Mouse (Mus musculus): ENCODE results near the gene Sec14l1. TPM values are rescaled to one million over a fixed set of nuclear protein-coding genes. Genes with fewer than 3 reads are reported as not detected.

Gene Sec14l1
- total and polyA plus RNA-seq, 3 experiments: 76.1 to 95.5 (median 82.8) TPM

DNA sequence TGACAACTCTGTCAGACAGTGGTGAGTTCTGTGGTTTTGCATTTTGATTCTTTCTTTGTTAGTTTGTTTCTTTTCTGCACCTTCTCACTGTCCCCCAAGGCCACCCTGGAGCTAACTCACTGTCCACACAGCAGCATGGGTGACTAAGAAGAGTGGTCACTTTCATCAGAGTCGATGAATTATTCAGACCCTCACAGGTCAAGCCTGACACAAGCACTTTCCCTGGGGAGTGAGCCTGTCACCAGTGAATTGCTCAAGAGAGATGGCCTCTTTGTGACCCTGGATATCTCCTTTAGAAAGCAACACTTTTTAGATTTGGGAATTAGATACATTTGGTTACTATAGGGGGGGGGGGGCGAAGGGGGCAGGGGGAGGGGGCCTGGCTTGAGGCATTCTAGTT lies 15.6 kb upstream of the Sec14l1 start:
- Histone ChIP-seq H3K4me3 (ENCODE audit: low read depth, low read length) (no peak overlapping the region), H3K36me3 (replicated peaks) (no peaks in the 10 kb centered on the region), H3K4me1 (ENCODE audit: insufficient read depth, low read depth, low read length) (peaks cover 19% of the 10 kb centered on the region), H3K9me3 (replicated peaks) (no peaks in the 10 kb centered on the region), H3K27me3 (ENCODE audit: insufficient read depth, low read length) (peaks cover 69% of the 10 kb centered on the region)
- DNase-seq (ENCODE audit: low spot score) (no peak), ATAC-seq (ENCODE audit: extremely low read depth, insufficient number of reproducible peaks, low FRiP score, poor library complexity, severe bottlenecking) (no peak)
- TF ChIP-seq CTCF (IDR thresholded peaks at IDR 0.05; ENCODE audit: low read depth, low read length): no peak
- no peak for TF ChIP-seq GATA2 (IDR thresholded peaks at IDR 0.05; ENCODE audit: borderline replicate concordance, low read depth, low read length)

DNA sequence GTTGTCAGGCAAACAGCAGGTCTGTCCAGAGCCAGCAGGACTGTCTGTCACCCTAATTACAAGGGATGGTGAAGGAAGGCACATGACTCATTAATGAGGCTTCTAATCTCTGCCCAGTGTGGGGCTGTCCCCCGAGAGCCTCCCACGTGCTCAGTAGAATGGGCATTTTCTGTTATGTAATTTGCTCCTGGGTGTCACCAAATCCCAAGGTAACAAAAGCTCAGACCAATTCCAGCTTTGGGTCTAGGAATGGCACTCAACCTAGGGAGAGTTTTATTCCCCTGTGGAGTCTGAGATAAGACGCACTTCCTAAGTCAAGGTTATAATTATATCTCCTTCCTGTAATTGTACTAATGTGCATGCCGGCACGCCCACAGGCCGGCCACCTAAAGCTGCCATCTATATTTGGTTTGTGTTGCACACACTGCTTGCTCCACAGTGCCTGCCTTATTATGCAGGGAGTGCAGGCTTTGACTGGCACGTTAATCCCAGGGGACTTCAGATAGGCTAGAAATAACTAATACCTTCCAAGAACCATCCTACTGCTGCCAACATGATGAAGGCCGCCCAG lies 13.5 kb upstream of the Sec14l1 start:
- Histone ChIP-seq H3K4me3 (ENCODE audit: low read depth, low read length) (no peak overlapping the region), H3K9me3 (replicated peaks) (no peaks in the 10 kb centered on the region), H3K36me3 (replicated peaks) (no peaks in the 10 kb centered on the region), H3K27me3 (ENCODE audit: insufficient read depth, low read length) (peaks cover 57% of the 10 kb centered on the region), H3K4me1 (ENCODE audit: insufficient read depth, low read depth, low read length) (peaks cover 27% of the 10 kb centered on the region)
- no peak for TF ChIP-seq GATA1 (IDR thresholded peaks at IDR 0.05; ENCODE audit: borderline replicate concordance, low read length)
- TF ChIP-seq TAL1 (conservative IDR thresholded peaks at IDR 0.05; ENCODE audit: low read depth, low read length): no peak
- TF ChIP-seq GATA2 (IDR thresholded peaks at IDR 0.05; ENCODE audit: borderline replicate concordance, low read depth, low read length): no peak
- TF ChIP-seq CTCF (IDR thresholded peaks at IDR 0.05; ENCODE audit: low read depth, low read length): no peak
- no peak for TF ChIP-seq POLR2AphosphoS5 (IDR thresholded peaks at IDR 0.05; ENCODE audit: insufficient replicate concordance, low read depth, low read length)
- DNase-seq (ENCODE audit: low spot score) (no peak), ATAC-seq (ENCODE audit: extremely low read depth, insufficient number of reproducible peaks, low FRiP score, poor library complexity, severe bottlenecking) (no peak)

DNA sequence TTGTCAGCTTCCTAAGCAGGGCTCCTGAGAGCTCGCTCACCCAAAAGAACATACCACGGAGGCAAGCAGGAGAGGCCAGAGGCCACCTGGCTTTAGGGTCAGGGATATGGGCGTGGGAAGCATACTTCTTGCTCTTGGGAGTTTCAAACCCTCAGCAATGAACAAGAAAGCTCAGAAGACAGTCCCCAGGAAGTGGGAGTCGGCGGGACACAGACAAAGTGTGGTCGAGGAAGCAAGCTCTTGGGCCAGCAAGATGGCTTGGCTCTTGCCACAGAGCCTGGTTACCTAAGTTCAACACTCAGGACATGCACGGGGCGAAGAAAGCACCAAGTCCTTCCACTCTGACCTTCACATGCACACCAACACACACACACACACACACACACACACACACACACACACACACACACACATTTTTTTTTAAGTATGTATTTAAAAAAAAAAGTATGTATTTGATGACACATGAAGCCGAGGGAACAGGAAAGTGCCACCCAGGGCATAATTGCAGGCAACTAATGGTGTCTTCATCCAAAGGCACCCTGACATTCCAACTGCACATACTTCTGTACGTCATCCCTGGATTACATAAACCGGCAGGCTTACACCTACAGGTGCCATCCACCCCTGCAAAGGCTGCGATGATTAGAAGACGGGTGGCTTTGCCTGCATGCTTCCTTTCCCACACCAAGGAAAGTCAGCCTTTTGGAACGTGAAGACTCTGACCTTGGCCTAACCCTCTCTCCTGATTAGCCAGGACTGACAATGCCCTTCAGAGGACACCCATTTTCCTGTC lies 12.8 kb upstream of the Sec14l1 start:
- Histone ChIP-seq H3K36me3 (replicated peaks) (no peaks in the 10 kb centered on the region), H3K4me1 (ENCODE audit: insufficient read depth, low read depth, low read length) (peaks cover 34% of the 10 kb centered on the region), H3K9me3 (replicated peaks) (no peaks in the 10 kb centered on the region), H3K27me3 (ENCODE audit: insufficient read depth, low read length) (peaks cover 50% of the 10 kb centered on the region), H3K4me3 (ENCODE audit: low read depth, low read length) (no peak overlapping the region)
- DNase-seq (ENCODE audit: low spot score) (no peak), ATAC-seq (ENCODE audit: extremely low read depth, insufficient number of reproducible peaks, low FRiP score, poor library complexity, severe bottlenecking) (no peak)
- TF ChIP-seq TAL1 (conservative IDR thresholded peaks at IDR 0.05; ENCODE audit: low read depth, low read length): no peak
- no peak for TF ChIP-seq POLR2AphosphoS5 (IDR thresholded peaks at IDR 0.05; ENCODE audit: insufficient replicate concordance, low read depth, low read length)
- TF ChIP-seq GATA2 (IDR thresholded peaks at IDR 0.05; ENCODE audit: borderline replicate concordance, low read depth, low read length): no peak
- no peak for TF ChIP-seq GATA1 (IDR thresholded peaks at IDR 0.05; ENCODE audit: borderline replicate concordance, low read length)
- TF ChIP-seq CTCF (IDR thresholded peaks at IDR 0.05; ENCODE audit: low read depth, low read length): no peak

DNA sequence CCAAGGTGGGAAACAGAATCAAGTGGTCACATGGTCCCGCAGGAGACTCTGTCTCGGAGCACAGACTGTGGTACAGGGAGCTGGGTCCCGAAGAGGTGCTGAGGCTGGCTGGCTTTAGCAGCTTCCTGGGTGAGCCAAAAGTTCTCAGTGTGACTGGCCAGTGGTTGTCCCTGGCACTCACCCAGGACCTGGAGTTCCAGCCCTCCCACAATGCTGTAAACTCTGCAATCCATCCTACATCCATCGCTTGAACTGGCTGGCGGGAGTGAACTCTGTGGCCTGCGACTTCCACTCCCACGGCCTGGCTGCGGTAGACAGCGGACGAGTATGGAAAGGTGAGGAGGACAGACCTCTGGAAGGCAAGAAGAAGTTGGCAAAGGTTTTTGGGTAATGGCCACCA lies 11.4 kb upstream of the Sec14l1 start:
- no peaks in the 10 kb centered on the region for H3K36me3 ChIP-seq (replicated peaks)
- H3K27me3 ChIP-seq (ENCODE audit: insufficient read depth, low read length): peaks cover 39% of the 10 kb centered on the region
- peaks cover 41% of the 10 kb centered on the region for H3K4me1 ChIP-seq (ENCODE audit: insufficient read depth, low read depth, low read length)
- no peak overlapping the region for H3K4me3 ChIP-seq (ENCODE audit: low read depth, low read length)
- TF ChIP-seq POLR2AphosphoS5 (IDR thresholded peaks at IDR 0.05; ENCODE audit: insufficient replicate concordance, low read depth, low read length) (no peak), CTCF (IDR thresholded peaks at IDR 0.05; ENCODE audit: low read depth, low read length) (no peak), GATA1 (IDR thresholded peaks at IDR 0.05; ENCODE audit: borderline replicate concordance, low read length) (no peak)
- no peak for ATAC-seq (ENCODE audit: extremely low read depth, insufficient number of reproducible peaks, low FRiP score, poor library complexity, severe bottlenecking)
- DNase-seq (ENCODE audit: low spot score): no peak
- no peaks in the 10 kb centered on the region for H3K9me3 ChIP-seq (replicated peaks)

DNA sequence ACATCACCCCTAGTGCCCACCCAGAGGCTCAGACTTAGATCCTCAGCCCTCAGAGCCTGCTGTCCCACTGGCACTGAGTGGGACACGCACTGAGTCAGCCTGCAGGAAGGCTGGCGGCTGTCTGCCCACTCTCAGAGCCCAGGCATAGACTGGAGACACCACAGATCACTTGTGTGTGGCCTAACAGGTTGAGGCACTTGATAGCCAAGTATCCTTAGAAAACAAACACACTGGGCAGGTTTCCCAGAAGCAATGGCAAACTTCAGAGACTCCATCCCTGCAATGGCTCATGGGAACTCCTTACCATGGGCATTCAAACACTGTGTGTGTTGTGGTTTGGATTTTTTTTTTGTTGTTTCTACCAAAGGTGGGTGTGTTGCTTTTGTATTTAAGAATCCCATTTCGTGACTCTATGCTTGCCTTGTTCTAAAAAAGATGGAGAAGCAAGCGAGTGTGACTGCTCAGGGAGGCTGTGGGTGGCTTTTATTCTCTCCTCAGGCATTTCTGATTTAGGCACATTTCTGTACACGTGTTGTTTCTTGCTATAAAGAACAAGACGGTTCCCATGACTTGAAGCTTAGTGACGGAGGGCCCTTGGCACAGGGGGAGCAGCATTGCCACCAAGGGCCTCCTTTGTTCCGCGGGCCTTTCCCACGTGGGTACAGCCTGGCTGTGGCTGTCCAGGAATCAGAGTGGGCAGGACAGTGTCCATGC lies 10.8 kb upstream of the Sec14l1 start:
- no peak overlapping the region for H3K4me3 ChIP-seq (ENCODE audit: low read depth, low read length)
- no peaks in the 10 kb centered on the region for H3K9me3 ChIP-seq (replicated peaks)
- peaks cover 36% of the 10 kb centered on the region for H3K27me3 ChIP-seq (ENCODE audit: insufficient read depth, low read length)
- H3K36me3 ChIP-seq (replicated peaks): no peaks in the 10 kb centered on the region
- no peak for TF ChIP-seq CTCF (IDR thresholded peaks at IDR 0.05; ENCODE audit: low read depth, low read length)
- TF ChIP-seq GATA2 (IDR thresholded peaks at IDR 0.05; ENCODE audit: borderline replicate concordance, low read depth, low read length): no peak
- TF ChIP-seq GATA1 (IDR thresholded peaks at IDR 0.05; ENCODE audit: borderline replicate concordance, low read length): no peak
- no peak for TF ChIP-seq TAL1 (conservative IDR thresholded peaks at IDR 0.05; ENCODE audit: low read depth, low read length)
- H3K4me1 ChIP-seq (ENCODE audit: insufficient read depth, low read depth, low read length): peaks cover 45% of the 10 kb centered on the region
- DNase-seq (ENCODE audit: low spot score) (no peak), ATAC-seq (ENCODE audit: extremely low read depth, insufficient number of reproducible peaks, low FRiP score, poor library complexity, severe bottlenecking) (no peak)

DNA sequence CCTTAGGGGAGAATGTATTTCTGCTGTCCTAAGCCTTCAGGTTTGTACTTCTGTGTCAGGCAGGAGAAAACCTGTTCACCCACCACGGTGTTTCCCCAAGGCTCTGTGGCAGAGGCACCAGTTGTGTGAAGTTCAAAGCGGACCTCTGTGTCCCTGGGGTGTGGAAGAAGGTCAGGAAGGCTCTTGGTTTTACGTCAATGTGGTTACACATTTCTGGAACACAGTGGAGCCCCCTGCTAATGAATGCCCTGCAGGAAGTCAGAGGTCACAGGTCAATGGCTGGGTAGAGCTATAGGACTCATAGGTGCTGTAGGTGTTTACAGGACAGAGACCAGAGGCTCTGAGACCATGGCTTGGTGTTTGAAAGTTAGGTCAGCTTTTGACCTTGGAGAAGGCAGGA lies 9.7 kb upstream of the Sec14l1 start:
- no peak overlapping the region for H3K4me3 ChIP-seq (ENCODE audit: low read depth, low read length)
- H3K27me3 ChIP-seq (ENCODE audit: insufficient read depth, low read length): peaks cover 29% of the 10 kb centered on the region
- TF ChIP-seq GATA1 (IDR thresholded peaks at IDR 0.05; ENCODE audit: borderline replicate concordance, low read length) (no peak), CTCF (IDR thresholded peaks at IDR 0.05; ENCODE audit: low read depth, low read length) (no peak), TAL1 (conservative IDR thresholded peaks at IDR 0.05; ENCODE audit: low read depth, low read length) (no peak), POLR2AphosphoS5 (IDR thresholded peaks at IDR 0.05; ENCODE audit: insufficient replicate concordance, low read depth, low read length) (no peak), GATA2 (IDR thresholded peaks at IDR 0.05; ENCODE audit: borderline replicate concordance, low read depth, low read length) (no peak)
- H3K9me3 ChIP-seq (replicated peaks): no peaks in the 10 kb centered on the region
- ATAC-seq (ENCODE audit: extremely low read depth, insufficient number of reproducible peaks, low FRiP score, poor library complexity, severe bottlenecking): no peak
- H3K4me1 ChIP-seq (ENCODE audit: insufficient read depth, low read depth, low read length): peaks cover 52% of the 10 kb centered on the region
- DNase-seq (ENCODE audit: low spot score): no peak
- no peaks in the 10 kb centered on the region for H3K36me3 ChIP-seq (replicated peaks)
